Comparison of ENCODE assay signal across 16 mouse cellular contexts in genomic region chr5:66814674-66815073, GRCm38 (mm10).
"Had no signal": no experiment of that assay in that cellular context is flagged by ENCODE, and none has a peak within 500 bp of the region (broad histone marks: within the 10 kb centered on the region; RNA-seq: fewer than 3 reads in every experiment).

No protein-coding gene starts in this region.

- H3K9ac ChIP-seq: lung, embryonic 14.5 days; midbrain, embryonic 12.5 days; neural tube, embryonic 13.5 days; neural tube, embryonic 15.5 days; stomach, embryonic 15.5 days had no signal

- H3K4me3 ChIP-seq: midbrain, embryonic 10.5 days; midbrain, embryonic 12.5 days; myocyte; neural tube, embryonic 13.5 days; neural tube, embryonic 15.5 days; stomach, embryonic 15.5 days had no signal

- H3K27ac ChIP-seq: midbrain, embryonic 10.5 days; midbrain, embryonic 12.5 days; neural tube, embryonic 13.5 days; neural tube, embryonic 15.5 days; stomach, embryonic 15.5 days; stomach, postnatal 0 days had no signal

- ATAC-seq: midbrain, embryonic 16.5 days had no signal

- H3K27me3 ChIP-seq: midbrain, embryonic 12.5 days; neural tube, embryonic 13.5 days; neural tube, embryonic 15.5 days; stomach, embryonic 15.5 days had no signal

- H3K36me3 ChIP-seq: midbrain, embryonic 10.5 days; midbrain, embryonic 12.5 days; neural tube, embryonic 13.5 days; neural tube, embryonic 15.5 days; stomach, embryonic 15.5 days had no signal

- H3K4me2 ChIP-seq: lung, embryonic 14.5 days; midbrain, embryonic 12.5 days; neural tube, embryonic 13.5 days; neural tube, embryonic 15.5 days; stomach, embryonic 15.5 days had no signal

- DNase-seq: lung, adult 18-20 months; lung, embryonic 14.5 days; lung, postnatal 10 days; lung, postnatal 4 days; midbrain, embryonic 14.5 days; right cerebral cortex, postnatal 14 days; thymus, adult 2 months; thymus, postnatal 36 days had no signal

- H3K4me1 ChIP-seq: stomach, embryonic 15.5 days had no signal

- H3K9me3 ChIP-seq: midbrain, embryonic 10.5 days; midbrain, embryonic 12.5 days; neural tube, embryonic 13.5 days; neural tube, embryonic 15.5 days; stomach, embryonic 15.5 days had no signal
